Mouse (Mus musculus): ENCODE data around the gene Znrd1. TPM values are rescaled to one million over a fixed set of nuclear protein-coding genes. Genes with fewer than 3 reads are reported as not detected.

Gene Znrd1
- polyA plus RNA-seq, 1 experiment, result 58.7 TPM

DNA sequence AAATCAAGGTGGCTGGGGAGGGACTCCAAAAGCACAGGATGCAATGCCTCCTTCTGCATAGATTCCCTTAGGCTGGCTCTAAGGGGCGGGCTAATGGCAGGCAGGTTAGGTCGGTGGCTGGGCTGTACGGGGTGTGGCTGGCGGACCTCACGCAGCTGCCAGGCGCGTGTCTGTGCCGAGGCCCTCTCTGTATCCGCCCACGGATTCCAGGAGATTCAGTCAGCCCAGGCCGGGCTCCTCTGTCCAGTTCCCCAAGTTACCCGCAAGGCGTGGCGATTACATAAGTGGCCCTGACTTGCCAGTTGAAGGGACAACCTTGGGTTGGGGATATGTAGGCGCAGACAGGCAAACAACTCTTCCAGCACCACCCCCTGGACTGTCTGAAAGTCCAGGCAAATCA, 38.1 kb downstream of the Znrd1 start:
- no peak for DNase-seq
- TF ChIP-seq POLR2A (IDR thresholded peaks at IDR 0.05; ENCODE audit: control insufficient read depth, extremely low read depth, insufficient read depth, low read length, poor library complexity) (no peak), CTCF (IDR thresholded peaks at IDR 0.05; ENCODE audit: borderline replicate concordance, control insufficient read depth, extremely low read depth, insufficient read depth, low read length, poor library complexity) (no peak)

DNA sequence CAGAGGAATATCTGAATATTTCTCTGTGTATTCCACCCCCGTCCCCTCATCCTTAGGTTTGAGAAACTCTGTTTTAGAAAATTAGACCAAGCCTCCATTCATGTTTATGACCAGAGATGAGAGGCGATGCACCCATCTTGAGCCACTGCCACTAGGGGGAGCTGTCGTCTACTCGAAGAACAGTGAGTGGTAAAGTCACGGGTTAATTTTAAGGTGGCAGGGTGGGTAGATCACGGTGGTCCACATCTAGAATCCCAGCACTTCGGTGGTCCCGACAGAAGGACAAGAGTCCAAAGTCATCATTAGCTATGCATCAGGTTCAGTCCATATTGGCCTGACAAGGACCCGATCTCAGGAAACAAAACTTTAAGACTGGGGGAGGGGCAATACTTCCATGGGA, 43.3 kb downstream of the Znrd1 start:
- no peaks in the 10 kb centered on the region for H3K4me1 ChIP-seq (replicated peaks; ENCODE audit: control insufficient read depth, insufficient read depth, low read length)
- no peak for TF ChIP-seq POLR2A (IDR thresholded peaks at IDR 0.05; ENCODE audit: control insufficient read depth, extremely low read depth, insufficient read depth, low read length, poor library complexity)
- peak; percentile 36; the same call in 1 of the 2 replicates for TF ChIP-seq CTCF (IDR thresholded peaks at IDR 0.05; ENCODE audit: borderline replicate concordance, control insufficient read depth, extremely low read depth, insufficient read depth, low read length, poor library complexity)
- no peaks in the 10 kb centered on the region for H3K27me3 ChIP-seq (ENCODE audit: control insufficient read depth, insufficient read depth, low read length)
- H3K36me3 ChIP-seq (ENCODE audit: control insufficient read depth, insufficient read depth, low read length), result no peaks in the 10 kb centered on the region
- H3K4me3 ChIP-seq (ENCODE audit: control insufficient read depth, insufficient read depth, low read length), result no peak overlapping the region
- H3K27ac ChIP-seq (ENCODE audit: control insufficient read depth, insufficient read depth, low read length), result no peak overlapping the region
- peak; percentile 73 for DNase-seq
- 11% methylated on average over 9 of the region's 9 CpGs for WGBS

More for the DNA sequence above, 38.1 kb downstream of the Znrd1 start:
- 80% methylated on average over 15 of the region's 15 CpGs for WGBS
- no peaks in the 10 kb centered on the region for H3K27me3 ChIP-seq (ENCODE audit: control insufficient read depth, insufficient read depth, low read length)
- no peaks in the 10 kb centered on the region for H3K4me1 ChIP-seq (replicated peaks; ENCODE audit: control insufficient read depth, insufficient read depth, low read length)
- H3K36me3 ChIP-seq (ENCODE audit: control insufficient read depth, insufficient read depth, low read length), result no peaks in the 10 kb centered on the region
- no peak overlapping the region for H3K4me3 ChIP-seq (ENCODE audit: control insufficient read depth, insufficient read depth, low read length)
- no peak overlapping the region for H3K27ac ChIP-seq (ENCODE audit: control insufficient read depth, insufficient read depth, low read length)

DNA sequence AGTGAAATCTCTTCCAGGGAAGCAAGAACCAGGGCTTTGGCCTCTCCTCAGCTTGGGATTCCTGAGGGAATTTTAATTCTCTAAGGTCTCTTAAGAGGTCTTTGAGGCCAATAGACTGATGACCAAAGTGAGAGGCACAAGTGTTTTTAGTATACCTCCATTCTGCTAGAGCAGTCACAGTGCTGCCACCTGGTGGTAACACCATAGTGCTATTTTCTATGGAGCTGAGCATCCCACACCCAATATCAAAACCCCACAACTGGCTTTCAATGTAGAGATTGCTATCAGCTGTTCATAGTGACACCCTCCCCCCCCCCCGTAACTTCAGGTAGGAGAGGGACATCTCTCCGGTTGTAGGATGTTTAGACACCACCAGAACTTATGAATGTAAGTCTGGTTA, 44.3 kb downstream of the Znrd1 start:
- DNase-seq, result peak; percentile 76
- H3K4me1 ChIP-seq (replicated peaks; ENCODE audit: control insufficient read depth, insufficient read depth, low read length), result no peaks in the 10 kb centered on the region
- no peak overlapping the region for H3K4me3 ChIP-seq (ENCODE audit: control insufficient read depth, insufficient read depth, low read length)
- WGBS, result 6% methylated on average over 2 of the region's 2 CpGs
- no peaks in the 10 kb centered on the region for H3K27me3 ChIP-seq (ENCODE audit: control insufficient read depth, insufficient read depth, low read length)
- no peak overlapping the region for H3K27ac ChIP-seq (ENCODE audit: control insufficient read depth, insufficient read depth, low read length)
- TF ChIP-seq CTCF (IDR thresholded peaks at IDR 0.05; ENCODE audit: borderline replicate concordance, control insufficient read depth, extremely low read depth, insufficient read depth, low read length, poor library complexity), result no peak
- no peak for TF ChIP-seq POLR2A (IDR thresholded peaks at IDR 0.05; ENCODE audit: control insufficient read depth, extremely low read depth, insufficient read depth, low read length, poor library complexity)
- H3K36me3 ChIP-seq (ENCODE audit: control insufficient read depth, insufficient read depth, low read length), result no peaks in the 10 kb centered on the region

DNA sequence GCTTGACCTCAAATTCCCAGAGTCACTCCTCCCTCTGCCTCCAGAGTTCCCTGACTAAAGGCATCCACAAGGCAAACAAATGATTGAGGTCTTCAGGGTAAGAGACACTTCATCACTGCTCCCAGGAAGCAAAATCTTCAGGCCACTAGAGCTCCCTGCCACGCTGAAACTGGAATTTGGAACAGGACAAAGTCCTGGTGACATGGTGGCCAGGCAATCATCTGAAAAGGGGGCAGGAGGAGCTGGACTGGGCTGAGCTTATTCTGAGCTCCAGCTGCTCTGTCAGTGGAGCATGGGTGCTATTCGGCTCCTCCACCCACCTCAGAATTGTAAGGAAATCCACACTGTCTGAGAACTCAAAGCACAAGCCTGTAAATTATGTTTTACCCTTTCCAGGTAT, 46.3 kb downstream of the Znrd1 start:
- Histone ChIP-seq H3K4me1 (replicated peaks; ENCODE audit: control insufficient read depth, insufficient read depth, low read length) (no peaks in the 10 kb centered on the region), H3K27me3 (ENCODE audit: control insufficient read depth, insufficient read depth, low read length) (no peaks in the 10 kb centered on the region), H3K4me3 (ENCODE audit: control insufficient read depth, insufficient read depth, low read length) (no peak overlapping the region), H3K27ac (ENCODE audit: control insufficient read depth, insufficient read depth, low read length) (no peak overlapping the region), H3K36me3 (ENCODE audit: control insufficient read depth, insufficient read depth, low read length) (no peaks in the 10 kb centered on the region)
- TF ChIP-seq POLR2A (IDR thresholded peaks at IDR 0.05; ENCODE audit: control insufficient read depth, extremely low read depth, insufficient read depth, low read length, poor library complexity) (no peak), CTCF (IDR thresholded peaks at IDR 0.05; ENCODE audit: borderline replicate concordance, control insufficient read depth, extremely low read depth, insufficient read depth, low read length, poor library complexity) (no peak)
- 74% methylated on average over 2 of the region's 2 CpGs for WGBS
- no peak for DNase-seq

DNA sequence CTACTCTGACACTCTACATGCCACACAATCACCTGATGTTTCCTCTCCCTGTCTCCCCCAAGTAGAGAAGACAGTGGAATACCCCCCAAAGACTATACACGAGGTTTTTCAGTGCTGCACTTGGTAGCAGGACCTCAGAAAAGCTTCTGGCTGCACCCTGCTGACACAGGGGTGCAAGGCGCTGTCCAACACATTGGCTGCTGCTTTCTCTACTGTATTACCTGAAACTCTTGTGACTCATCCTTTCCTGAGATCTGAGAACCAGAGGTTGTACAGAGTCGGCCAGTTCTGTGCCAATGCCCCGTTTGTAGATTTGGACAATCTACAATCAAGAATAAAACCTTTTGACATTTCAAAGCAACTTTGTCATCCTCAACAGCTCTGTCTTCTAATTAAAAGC, 48.6 kb downstream of the Znrd1 start:
- no peak overlapping the region for H3K4me3 ChIP-seq (ENCODE audit: control insufficient read depth, insufficient read depth, low read length)
- no peak for DNase-seq
- no peaks in the 10 kb centered on the region for H3K4me1 ChIP-seq (replicated peaks; ENCODE audit: control insufficient read depth, insufficient read depth, low read length)
- TF ChIP-seq CTCF (IDR thresholded peaks at IDR 0.05; ENCODE audit: borderline replicate concordance, control insufficient read depth, extremely low read depth, insufficient read depth, low read length, poor library complexity), result no peak
- no peak for TF ChIP-seq POLR2A (IDR thresholded peaks at IDR 0.05; ENCODE audit: control insufficient read depth, extremely low read depth, insufficient read depth, low read length, poor library complexity)
- H3K27ac ChIP-seq (ENCODE audit: control insufficient read depth, insufficient read depth, low read length), result no peak overlapping the region
- WGBS, result 57% methylated on average over 4 of the region's 4 CpGs
- no peaks in the 10 kb centered on the region for H3K27me3 ChIP-seq (ENCODE audit: control insufficient read depth, insufficient read depth, low read length)
- H3K36me3 ChIP-seq (ENCODE audit: control insufficient read depth, insufficient read depth, low read length), result no peaks in the 10 kb centered on the region

DNA sequence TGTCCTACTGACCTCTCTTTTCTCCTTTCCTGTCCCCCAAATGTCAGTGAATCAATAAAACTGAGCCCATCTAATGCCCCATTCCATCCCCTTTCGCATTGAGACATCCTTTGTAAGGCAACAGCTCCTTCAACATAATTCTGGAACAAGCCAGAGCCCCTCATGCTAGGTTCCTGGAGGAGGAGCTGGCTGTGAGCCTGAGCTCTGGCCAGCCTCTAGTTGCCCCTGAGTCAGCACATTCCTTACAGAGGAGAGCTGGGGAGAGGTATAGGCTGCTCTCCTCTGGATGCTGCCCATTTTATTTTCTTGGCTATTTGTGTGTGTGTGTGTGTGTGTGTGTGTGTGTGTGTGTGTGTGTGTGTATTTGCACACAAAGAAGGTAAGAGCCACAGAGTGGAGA, 50.1 kb downstream of the Znrd1 start:
- Histone ChIP-seq H3K36me3 (ENCODE audit: control insufficient read depth, insufficient read depth, low read length) (no peaks in the 10 kb centered on the region), H3K4me1 (replicated peaks; ENCODE audit: control insufficient read depth, insufficient read depth, low read length) (no peaks in the 10 kb centered on the region), H3K27me3 (ENCODE audit: control insufficient read depth, insufficient read depth, low read length) (no peaks in the 10 kb centered on the region), H3K4me3 (ENCODE audit: control insufficient read depth, insufficient read depth, low read length) (no peak overlapping the region), H3K27ac (ENCODE audit: control insufficient read depth, insufficient read depth, low read length) (no peak overlapping the region)
- DNase-seq, result no peak
- TF ChIP-seq CTCF (IDR thresholded peaks at IDR 0.05; ENCODE audit: borderline replicate concordance, control insufficient read depth, extremely low read depth, insufficient read depth, low read length, poor library complexity) (no peak), POLR2A (IDR thresholded peaks at IDR 0.05; ENCODE audit: control insufficient read depth, extremely low read depth, insufficient read depth, low read length, poor library complexity) (no peak)
- WGBS, result 73% methylated on average over 1 of the region's 1 CpGs

Other genes with a start within 250 kb of the Znrd1 start
- gene H2-M10.5, start 185.6 kb downstream of the Znrd1 start, polyA plus RNA-seq (2012; rRNA removed), result 0.16 and 0.32 TPM in 2 replicates
- not detected in 2 replicates for gene H2-M10.6, start 146.4 kb downstream of the Znrd1 start, polyA plus RNA-seq (2012; rRNA removed)
- 32.0 and 39.9 TPM in 2 replicates for gene Trim26, start 121.4 kb downstream of the Znrd1 start, polyA plus RNA-seq (2012; rRNA removed)
- gene Trim15, start 91.3 kb downstream of the Znrd1 start, polyA plus RNA-seq (2012; rRNA removed), result 0.13 and 0.30 TPM in 2 replicates
- gene Trim10, start 89.0 kb downstream of the Znrd1 start, polyA plus RNA-seq (2012; rRNA removed), result 0.09 TPM in 1 of 2 replicates, not detected in the other
- gene Trim40, start 68.4 kb downstream of the Znrd1 start, polyA plus RNA-seq (2012; rRNA removed), result 0.38 and 0.71 TPM in 2 replicates
- 0.31 and 0.38 TPM in 2 replicates for gene Trim31, start 60.4 kb downstream of the Znrd1 start, polyA plus RNA-seq (2012; rRNA removed)
- 3.8 and 4.2 TPM in 2 replicates for gene Rnf39, start 15.6 kb downstream of the Znrd1 start, polyA plus RNA-seq (2012; rRNA removed)
- 61.5 and 82.3 TPM in 2 replicates for gene Ppp1r11, start 6.8 kb downstream of the Znrd1 start, polyA plus RNA-seq (2012; rRNA removed)
- 0.85 and 1.0 TPM in 2 replicates for gene Znrd1as, start within 50 bp of the Znrd1 start, polyA plus RNA-seq (2012; rRNA removed)
- not detected in 2 replicates for gene 2410137M14Rik, start 22.7 kb upstream of the Znrd1 start, polyA plus RNA-seq (2012; rRNA removed)
- 0.32 and 0.34 TPM in 2 replicates for gene H2-M5, start 31.0 kb upstream of the Znrd1 start, polyA plus RNA-seq (2012; rRNA removed)
- 0.94 and 1.1 TPM in 2 replicates for gene Zfp57, start 42.6 kb upstream of the Znrd1 start, polyA plus RNA-seq (2012; rRNA removed)
- not detected in 2 replicates for gene Mog, start 64.8 kb upstream of the Znrd1 start, polyA plus RNA-seq (2012; rRNA removed)
- 124 and 135 TPM in 2 replicates for gene Gabbr1, start 87.4 kb upstream of the Znrd1 start, polyA plus RNA-seq (2012; rRNA removed)
- gene Olfr90, start 129.9 kb upstream of the Znrd1 start, polyA plus RNA-seq (2012; rRNA removed), result not detected in 2 replicates
- not detected in 2 replicates for gene Olfr91, start 139.7 kb upstream of the Znrd1 start, polyA plus RNA-seq (2012; rRNA removed)
- not detected in 2 replicates for gene Olfr92, start 161.5 kb upstream of the Znrd1 start, polyA plus RNA-seq (2012; rRNA removed)
- gene Olfr93, start 202.9 kb upstream of the Znrd1 start, polyA plus RNA-seq (2012; rRNA removed), result 0.09 TPM in 1 of 2 replicates, not detected in the other
- 34.0 and 39.1 TPM in 2 replicates for gene Ubd, start 235.3 kb upstream of the Znrd1 start, polyA plus RNA-seq (2012; rRNA removed)
- gene Olfr94, start 242.4 kb upstream of the Znrd1 start, polyA plus RNA-seq (2012; rRNA removed), result not detected in 2 replicates